Mouse (Mus musculus) thymus, adult 2 months (tissue): ENCODE measurements around the gene Igsf11.

Source experiments
- CTCF ChIP-seq: fragments of 200-500 bp; IDR thresholded peaks from 2 replicates; pipeline ENCODE4 v1.5.1; 2012; ENCODE audit warnings: mild to moderate bottlenecking, control low read depth, low read length, moderate library complexity, borderline replicate concordance; ENCODE audit not compliant: control insufficient read depth, poor library complexity, insufficient read depth; ENCODE audit errors: extremely low read depth
- POLR2A ChIP-seq: fragments of 200-500 bp; IDR thresholded peaks from 2 replicates; pipeline ENCODE4 v1.6.1; 2012; ENCODE audit warnings: mild to moderate bottlenecking, low read length, control low read depth, moderate library complexity; ENCODE audit not compliant: control insufficient read depth, poor library complexity, insufficient read depth; ENCODE audit errors: extremely low read depth

GRCm38 (mm10) chr16:38946453-38946852 lies 54.0 kb downstream of the Igsf11 start:
- TF ChIP-seq CTCF, result no peak
- no peak for TF ChIP-seq POLR2A
